Comparison of ENCODE assay signal across 27 mouse cellular contexts in the genomic region with DNA sequence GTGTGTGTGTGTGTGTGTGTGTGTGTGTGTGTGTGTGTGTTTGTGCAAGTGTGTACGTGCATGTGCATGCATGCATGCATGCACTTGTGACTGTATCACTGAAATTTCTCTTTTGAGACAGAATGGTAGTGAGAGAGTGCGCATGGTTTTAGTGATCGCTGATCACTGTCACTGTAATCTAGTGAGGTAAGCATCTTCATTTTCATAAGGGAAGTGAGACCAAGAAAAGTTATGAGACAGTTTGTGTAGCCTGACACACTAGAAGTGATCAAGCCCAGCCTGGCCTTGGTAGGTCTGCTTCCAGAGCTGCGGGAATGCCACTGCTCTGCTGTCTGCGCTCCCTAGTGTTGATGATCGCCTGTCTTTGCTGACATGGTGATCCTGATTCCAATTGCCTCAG.
A peak's percentile ranks its signal among the peaks of the same experiment; 100 is the strongest.
DNase-seq lines count a peak whose midpoint lies in the region; ATAC-seq and TF ChIP-seq lines count a peak whose summit lies in the region.
"Had no signal": no experiment of that assay in that cellular context is flagged by ENCODE, and none has a peak within 500 bp of the region (broad histone marks: within the 10 kb centered on the region; RNA-seq: fewer than 3 reads in every experiment).

No protein-coding gene starts in this region.

- H3K9ac ChIP-seq in midbrain, embryonic 11.5 days (ENCODE audit: low read length): no peak overlapping the region
- no peak overlapping the region for H3K9ac ChIP-seq in lung, postnatal 0 days (replicated peaks; ENCODE audit: low read depth)
- H3K9ac ChIP-seq: embryonic facial prominence, embryonic 13.5 days; forebrain, embryonic 12.5 days; forebrain, embryonic 15.5 days; hindbrain, embryonic 14.5 days had no signal

- no peak overlapping the region for H3K4me3 ChIP-seq in midbrain, embryonic 11.5 days (ENCODE audit: low read depth, low read length)
- H3K4me3 ChIP-seq in midbrain, embryonic 10.5 days: no peak overlapping the region
- H3K4me3 ChIP-seq in lung, postnatal 0 days (ENCODE audit: low read depth, low read length): no peak overlapping the region
- H3K4me3 ChIP-seq: embryonic facial prominence, embryonic 10.5 days; embryonic facial prominence, embryonic 13.5 days; erythroblast, embryonic 14.5 days; forebrain, embryonic 12.5 days; forebrain, embryonic 15.5 days; heart, adult 2 months; hindbrain, embryonic 10.5 days had no signal

- no peak overlapping the region for H3K4me2 ChIP-seq in midbrain, embryonic 11.5 days
- H3K4me2 ChIP-seq in lung, postnatal 0 days (replicated peaks; ENCODE audit: low read depth, low read length): no peak overlapping the region
- H3K4me2 ChIP-seq: embryonic facial prominence, embryonic 13.5 days; forebrain, embryonic 12.5 days; forebrain, embryonic 15.5 days; heart, embryonic 11.5 days; hindbrain, embryonic 14.5 days had no signal

- no peaks in the 10 kb centered on the region for H3K27me3 ChIP-seq in midbrain, embryonic 11.5 days (ENCODE audit: control insufficient read depth, insufficient read depth, low read length)
- no peaks in the 10 kb centered on the region for H3K27me3 ChIP-seq in midbrain, embryonic 10.5 days (ENCODE audit: low read depth, poor library complexity, severe bottlenecking)
- H3K27me3 ChIP-seq in lung, postnatal 0 days (replicated peaks; ENCODE audit: insufficient read depth, low read length): no peaks in the 10 kb centered on the region
- H3K27me3 ChIP-seq: embryonic facial prominence, embryonic 13.5 days; forebrain, embryonic 12.5 days; forebrain, embryonic 15.5 days had no signal

- H3K27ac ChIP-seq in midbrain, embryonic 11.5 days (ENCODE audit: low read depth, low read length): no peak overlapping the region
- H3K27ac ChIP-seq in midbrain, embryonic 10.5 days (replicated peaks): no peak overlapping the region
- no peak overlapping the region for H3K27ac ChIP-seq in lung, postnatal 0 days (ENCODE audit: low read length)
- H3K27ac ChIP-seq: embryonic facial prominence, embryonic 10.5 days; embryonic facial prominence, embryonic 13.5 days; forebrain, embryonic 12.5 days; forebrain, embryonic 15.5 days; heart, adult 2 months; hindbrain, embryonic 10.5 days; hindbrain, embryonic 14.5 days; hindbrain, postnatal 0 days had no signal

- no peak for TF ChIP-seq CTCF in lung, postnatal 0 days (IDR thresholded peaks at IDR 0.05)

- no peaks in the 10 kb centered on the region for H3K9me3 ChIP-seq in midbrain, embryonic 11.5 days (ENCODE audit: control insufficient read depth, low read length)
- no peaks in the 10 kb centered on the region for H3K9me3 ChIP-seq in midbrain, embryonic 10.5 days (replicated peaks)
- no peaks in the 10 kb centered on the region for H3K9me3 ChIP-seq in lung, postnatal 0 days (ENCODE audit: low read length)
- H3K9me3 ChIP-seq: embryonic facial prominence, embryonic 10.5 days; embryonic facial prominence, embryonic 13.5 days; forebrain, embryonic 12.5 days; forebrain, embryonic 15.5 days; hindbrain, embryonic 10.5 days had no signal

- WGBS in midbrain, embryonic 11.5 days: 93% methylated on average over 6 of the region's 6 CpGs
- 88% methylated on average over 6 of the region's 6 CpGs for WGBS in midbrain, embryonic 10.5 days
- 91% methylated on average over 6 of the region's 6 CpGs for WGBS in lung, postnatal 0 days

- H3K36me3 ChIP-seq in midbrain, embryonic 11.5 days (ENCODE audit: control insufficient read depth, insufficient read depth, low read length): no peaks in the 10 kb centered on the region
- no peaks in the 10 kb centered on the region for H3K36me3 ChIP-seq in midbrain, embryonic 10.5 days
- no peaks in the 10 kb centered on the region for H3K36me3 ChIP-seq in lung, postnatal 0 days (ENCODE audit: insufficient read depth, low read length)
- H3K36me3 ChIP-seq: embryonic facial prominence, embryonic 10.5 days; embryonic facial prominence, embryonic 13.5 days; forebrain, embryonic 12.5 days; forebrain, embryonic 15.5 days; hindbrain, embryonic 10.5 days had no signal

- peak; percentile 39 for DNase-seq in midbrain, embryonic 11.5 days (ENCODE audit: low spot score, missing footprints)
- no peak for DNase-seq in midbrain, embryonic 10.5 days (ENCODE audit: low spot score)
- peak; percentile 36 for DNase-seq in A20 (ENCODE audit: low read depth, low spot score)
- DNase-seq in thymus, postnatal 10 days (ENCODE audit: low spot score in 2 of 2): no peak
- DNase-seq in lung, postnatal 0 days (ENCODE audit: low spot score): no peak
- DNase-seq: adrenal gland, adult 8-10 months; adrenal gland, postnatal 25 days; cerebellum, adult 18-20 months; cerebellum, adult 9-11 months; cerebellum, postnatal 25 days; embryo, embryonic 11 days; gastrocnemius, postnatal 25 days; heart, adult 2 months had no signal

- TF ChIP-seq EP300 in lung, postnatal 0 days (IDR thresholded peaks at IDR 0.05): no peak

- ATAC-seq in midbrain, embryonic 11.5 days (ENCODE audit: low FRiP score): no peak
- peak; percentile 35 for ATAC-seq in granulocyte monocyte progenitor cell, adult 5-6 weeks (replicated peaks; ENCODE audit: poor library complexity, severe bottlenecking)
- ATAC-seq in neutrophil, adult 5-6 weeks (ENCODE audit: extremely low read depth, insufficient number of reproducible peaks, low FRiP score, poor library complexity, severe bottlenecking): 0 out of 2 replicates have a peak, but pooled peaks have one; percentile 14
- no peak for ATAC-seq in lung, postnatal 0 days
- ATAC-seq: activated CD4-positive, CD25-positive, alpha-beta regulatory T cell, adult 4 months; CD4-positive, CD25-positive, alpha-beta regulatory T cell, adult 4 months; hindbrain, postnatal 0 days; inflammation-experienced regulatory T-cells, adult 6 months had no signal

- no peaks in the 10 kb centered on the region for H3K4me1 ChIP-seq in midbrain, embryonic 11.5 days (ENCODE audit: control insufficient read depth, insufficient read depth, low read length)
- H3K4me1 ChIP-seq in midbrain, embryonic 10.5 days: no peaks in the 10 kb centered on the region
- no peaks in the 10 kb centered on the region for H3K4me1 ChIP-seq in lung, postnatal 0 days (ENCODE audit: insufficient read depth, low read depth, low read length)
- H3K4me1 ChIP-seq: forebrain, embryonic 12.5 days; hindbrain, embryonic 10.5 days had no signal

Comparison
In these comparisons a context has a peak if more than half of its experiments do, and no peak if none do; other contexts are left out.
1. DNase-seq: peak in midbrain, embryonic 11.5 days (single experiment) and A20 (single experiment); none in midbrain, embryonic 10.5 days (single experiment), thymus, postnatal 10 days (0 of 2) and lung, postnatal 0 days (single experiment).
2. ATAC-seq: peak in granulocyte monocyte progenitor cell, adult 5-6 weeks (single experiment) and neutrophil, adult 5-6 weeks (single experiment); none in midbrain, embryonic 11.5 days (single experiment) and lung, postnatal 0 days (single experiment).